Mouse (Mus musculus) lung, postnatal 25 days (tissue): ENCODE data around the gene Ripor3.

Experiments used
- DNase-seq: peaks from one replicate; pipeline ENCODE4 v3.0.0; 2022; ENCODE audit warnings: low spot score

Gene Ripor3

DNA sequence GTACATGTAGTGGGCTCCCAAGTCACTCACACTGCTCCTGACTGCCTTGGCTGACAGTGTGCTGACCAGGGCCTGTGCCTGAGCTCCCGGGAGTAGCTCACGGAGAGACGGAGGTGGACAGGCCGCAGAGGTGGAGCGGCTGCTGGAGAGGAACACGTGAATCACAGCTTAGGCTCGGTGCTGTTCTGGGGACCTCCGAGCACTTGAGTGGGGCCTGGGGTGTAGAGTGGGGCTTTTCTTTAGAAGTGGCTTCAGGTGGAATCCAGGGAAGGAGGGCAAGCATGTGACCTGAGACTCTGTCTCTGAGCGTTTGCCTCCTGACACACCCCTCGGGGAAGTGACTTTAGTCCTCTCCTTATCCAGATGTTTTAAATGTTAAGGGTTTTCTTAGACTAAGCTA, 56.6 kb downstream of the Ripor3 start:
- DNase-seq, result no peak

DNA sequence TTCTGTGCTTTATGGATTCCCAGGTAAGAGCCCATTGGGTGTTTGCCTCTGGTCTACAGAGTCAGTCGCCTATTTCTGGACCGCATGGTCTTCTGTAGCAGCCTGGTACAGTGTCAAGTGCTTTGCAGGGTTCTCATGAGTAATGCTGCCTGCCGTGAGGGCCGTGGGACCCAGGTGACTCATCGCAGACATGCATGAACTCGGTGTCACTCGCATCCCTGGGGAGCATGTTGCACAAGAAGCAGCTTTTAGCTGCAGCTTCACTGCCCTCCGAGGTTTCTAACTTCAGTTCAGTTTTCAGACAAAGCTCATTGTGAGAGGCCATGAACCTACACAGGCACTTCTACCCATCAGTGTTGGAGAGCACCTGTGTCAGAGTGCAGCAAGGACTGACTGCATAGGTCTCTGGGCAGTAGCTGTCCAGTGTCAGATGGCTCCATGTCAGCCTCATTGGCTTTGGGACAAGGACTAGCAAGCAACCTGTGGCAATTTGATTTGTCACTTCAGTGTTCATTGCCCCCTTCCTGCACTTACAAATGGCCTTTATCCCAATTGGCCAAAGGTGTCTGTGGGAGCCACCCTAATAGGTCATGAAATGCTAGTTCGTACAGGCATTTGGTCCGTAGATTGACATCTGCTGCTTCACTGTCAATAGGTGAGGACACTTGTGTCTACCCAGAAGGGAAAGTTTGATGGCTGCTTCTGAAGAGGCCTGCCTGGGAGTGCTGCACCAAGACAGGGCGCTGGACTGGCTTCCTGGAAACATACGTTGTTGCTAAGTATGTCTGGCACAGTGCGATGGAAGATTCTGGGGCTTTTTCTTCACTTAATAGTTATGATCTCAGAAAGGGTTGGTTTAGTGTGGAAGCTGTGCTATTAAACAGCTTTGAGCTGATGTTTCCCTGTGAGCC, 58.9 kb downstream of the Ripor3 start:
- no peak for DNase-seq

DNA sequence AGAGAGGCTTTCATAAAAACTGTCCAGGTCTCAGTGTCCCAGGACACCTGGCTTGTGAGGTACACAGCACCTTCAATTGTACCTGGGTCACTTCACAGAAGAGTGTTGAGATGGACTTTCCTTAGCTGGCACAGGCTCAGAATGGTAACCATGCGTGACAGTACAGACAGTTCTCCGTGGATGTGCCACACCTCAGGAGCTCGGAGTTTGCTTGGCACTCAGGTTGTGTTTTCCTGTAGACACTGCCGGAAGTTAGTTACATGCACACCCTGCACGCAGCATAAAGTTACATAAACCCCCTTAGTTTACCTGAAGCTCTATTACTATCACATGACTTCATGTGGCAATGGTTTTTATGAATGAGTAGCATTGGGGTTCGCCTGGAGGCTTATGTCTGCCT, 59.7 kb downstream of the Ripor3 start:
- DNase-seq, result no peak

DNA sequence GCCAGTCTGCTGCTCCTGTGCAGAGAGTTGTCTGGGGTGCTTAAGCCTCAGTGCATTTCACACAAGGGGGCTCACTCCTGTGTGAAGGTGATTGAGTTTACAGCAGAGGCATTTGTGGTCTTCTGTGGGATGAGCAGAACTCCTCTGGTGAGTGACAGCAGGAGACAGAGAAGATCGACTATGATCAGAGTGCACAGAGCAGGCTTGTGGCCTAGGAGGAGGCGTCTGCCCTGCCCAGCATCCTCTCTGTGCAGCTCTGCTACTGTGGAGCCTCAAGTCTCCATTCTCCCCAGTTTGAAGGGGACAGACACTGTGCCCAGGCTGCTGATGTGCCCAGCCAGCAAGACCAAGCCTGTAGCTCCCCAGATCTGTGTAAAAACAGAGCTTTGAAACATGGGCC, 60.6 kb downstream of the Ripor3 start:
- no peak for DNase-seq

DNA sequence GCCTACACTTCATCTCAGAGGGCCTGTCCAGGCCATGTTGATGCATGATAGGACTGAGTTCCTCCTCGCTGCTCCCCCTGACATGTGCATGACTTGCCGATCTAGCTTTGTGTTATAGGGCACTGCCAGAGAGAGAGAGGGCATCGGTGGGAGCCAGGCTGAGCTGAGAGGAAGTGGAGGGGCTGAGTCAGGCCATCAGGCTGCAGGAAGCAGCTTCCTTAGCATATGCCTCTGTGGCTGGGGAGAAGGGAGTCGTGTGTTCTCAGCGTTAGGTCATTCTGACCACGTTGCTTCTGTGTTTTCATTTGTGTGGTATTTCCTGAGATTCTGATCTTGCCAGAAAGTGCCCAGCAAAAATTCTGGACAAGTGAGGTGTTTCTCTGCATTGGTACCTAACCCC, 61.2 kb downstream of the Ripor3 start:
- no peak for DNase-seq

DNA sequence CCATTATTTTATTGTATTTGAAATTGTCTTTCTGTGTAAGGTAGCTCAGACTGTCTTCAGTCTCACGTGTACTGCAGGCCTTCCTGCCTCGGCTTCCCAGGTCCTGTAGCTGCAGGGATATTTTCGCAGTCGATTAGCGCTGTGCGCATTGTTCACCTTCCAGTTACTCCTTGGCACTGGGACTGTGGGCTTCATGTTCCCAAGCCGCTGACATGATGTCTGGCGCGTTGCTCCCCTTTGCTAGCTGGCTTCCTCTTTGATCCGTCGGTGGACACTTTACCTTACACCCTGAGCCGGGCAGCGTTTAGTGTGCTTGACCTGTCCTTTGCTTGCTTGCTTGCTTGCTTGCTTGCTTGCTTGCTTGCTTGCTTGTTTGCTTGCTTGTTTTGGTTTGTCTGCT, 61.9 kb downstream of the Ripor3 start:
- DNase-seq, result no peak

DNA sequence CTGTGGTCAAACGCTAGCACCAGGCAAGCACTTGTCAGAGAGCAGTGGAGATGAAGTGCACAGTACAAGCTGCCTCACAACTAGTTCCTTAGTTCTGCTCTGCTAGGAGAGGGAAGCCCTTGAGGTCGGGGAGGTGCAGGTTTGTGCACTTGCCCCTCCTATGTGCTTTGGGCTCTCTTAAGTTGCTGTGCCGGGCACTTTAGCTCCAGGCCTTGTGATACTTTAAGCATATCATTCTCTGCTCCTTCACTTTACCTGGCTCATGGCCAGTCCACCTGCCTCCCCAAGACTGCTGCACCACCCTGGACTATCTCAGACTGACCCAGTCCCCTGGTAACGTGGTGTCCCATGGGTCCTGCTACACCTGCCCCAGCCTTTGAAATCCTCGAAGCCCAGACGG, 62.4 kb downstream of the Ripor3 start:
- DNase-seq, result peak; percentile 83

DNA sequence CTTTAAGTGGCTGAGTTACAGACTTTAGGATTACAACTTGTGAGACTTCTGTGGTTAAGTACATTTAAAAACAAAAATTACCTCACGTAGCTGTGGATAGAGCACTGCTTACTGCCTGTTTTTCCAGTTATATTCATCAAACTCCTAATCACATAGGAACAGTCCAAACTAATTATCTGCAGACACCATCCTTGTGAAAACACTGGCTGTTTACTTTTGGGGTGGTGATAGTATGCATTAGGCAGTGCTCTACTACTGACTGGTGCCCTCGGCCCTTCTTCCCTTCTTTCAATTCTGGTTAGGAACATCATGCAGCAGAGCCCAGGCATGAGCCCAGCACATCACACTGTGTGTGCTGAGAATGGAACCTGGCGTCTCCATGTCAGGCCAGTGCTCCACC, 63.2 kb downstream of the Ripor3 start:
- no peak for DNase-seq

DNA sequence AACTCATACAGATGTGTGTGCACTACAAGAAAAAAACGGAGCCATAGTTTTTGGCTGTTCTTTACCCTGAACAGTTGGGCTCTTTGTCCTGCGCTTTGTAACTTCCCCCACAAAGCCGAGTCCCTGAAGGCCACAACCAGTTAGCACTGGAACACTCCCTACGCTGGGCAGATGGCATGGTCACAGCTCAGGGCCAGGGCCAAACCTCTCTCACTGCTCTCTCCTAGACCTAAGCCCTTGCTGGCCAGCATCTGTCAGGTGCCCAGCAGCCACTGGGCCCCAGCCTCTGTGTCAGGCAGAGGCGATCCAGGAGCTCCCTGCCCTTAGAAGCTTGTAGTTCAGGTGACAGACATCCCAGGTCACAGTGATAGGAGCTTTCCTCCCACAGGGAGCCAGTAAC, 65.0 kb downstream of the Ripor3 start:
- no peak for DNase-seq

DNA sequence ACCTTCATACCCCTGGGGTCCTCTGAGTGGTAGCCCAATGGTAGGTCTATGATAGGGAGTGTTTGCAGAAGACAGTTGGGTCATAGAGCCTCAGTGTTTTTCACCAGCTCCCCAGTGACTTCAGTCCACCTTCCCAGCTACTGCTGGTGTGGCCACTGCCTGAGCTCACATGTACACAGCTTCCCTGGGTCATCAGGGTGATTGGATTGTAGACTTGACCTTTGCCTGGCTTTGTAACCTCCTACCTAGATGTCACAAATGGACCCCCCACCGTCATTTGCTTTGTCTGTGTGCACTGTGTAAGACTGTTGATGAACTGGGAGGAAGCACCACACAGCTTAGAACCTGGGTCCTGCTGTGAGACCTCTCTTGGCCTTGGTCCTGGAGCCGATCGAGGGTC, 66.2 kb downstream of the Ripor3 start:
- DNase-seq, result no peak

DNA sequence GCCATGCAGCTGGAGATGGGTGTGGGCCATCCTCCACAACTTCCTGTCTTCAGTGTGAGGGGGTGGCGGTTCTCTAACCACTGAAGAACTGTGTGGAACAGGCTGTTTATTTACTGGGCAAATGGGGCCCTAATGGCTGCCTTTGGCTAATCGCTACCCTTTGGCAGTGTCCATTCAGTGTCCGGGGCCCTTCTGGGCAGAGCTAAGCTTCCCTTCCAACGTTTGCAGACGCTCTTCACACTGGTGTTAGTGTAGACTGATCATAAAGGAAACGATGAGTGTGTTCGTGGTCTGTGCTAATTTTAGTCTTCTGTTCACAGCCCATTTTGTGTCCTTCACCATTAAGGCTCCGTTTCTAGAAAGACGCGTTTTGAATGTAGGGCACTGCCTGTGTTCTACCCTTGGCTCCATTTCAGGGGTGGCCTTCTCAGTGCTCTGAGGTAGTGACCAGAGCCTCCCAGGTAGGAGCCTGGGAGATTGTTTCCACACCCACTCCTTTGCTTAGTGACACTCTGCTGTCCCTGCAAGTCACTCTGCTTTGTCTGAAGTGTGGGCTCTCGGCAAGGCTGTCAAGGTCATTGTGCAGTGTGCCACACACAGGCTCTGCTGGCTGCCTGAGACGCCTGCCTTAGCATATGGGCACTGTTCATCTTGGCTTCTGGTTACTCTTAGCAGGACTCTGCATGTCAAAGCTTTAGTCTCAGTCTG, 67.3 kb downstream of the Ripor3 start:
- peak; percentile 81 for DNase-seq

DNA sequence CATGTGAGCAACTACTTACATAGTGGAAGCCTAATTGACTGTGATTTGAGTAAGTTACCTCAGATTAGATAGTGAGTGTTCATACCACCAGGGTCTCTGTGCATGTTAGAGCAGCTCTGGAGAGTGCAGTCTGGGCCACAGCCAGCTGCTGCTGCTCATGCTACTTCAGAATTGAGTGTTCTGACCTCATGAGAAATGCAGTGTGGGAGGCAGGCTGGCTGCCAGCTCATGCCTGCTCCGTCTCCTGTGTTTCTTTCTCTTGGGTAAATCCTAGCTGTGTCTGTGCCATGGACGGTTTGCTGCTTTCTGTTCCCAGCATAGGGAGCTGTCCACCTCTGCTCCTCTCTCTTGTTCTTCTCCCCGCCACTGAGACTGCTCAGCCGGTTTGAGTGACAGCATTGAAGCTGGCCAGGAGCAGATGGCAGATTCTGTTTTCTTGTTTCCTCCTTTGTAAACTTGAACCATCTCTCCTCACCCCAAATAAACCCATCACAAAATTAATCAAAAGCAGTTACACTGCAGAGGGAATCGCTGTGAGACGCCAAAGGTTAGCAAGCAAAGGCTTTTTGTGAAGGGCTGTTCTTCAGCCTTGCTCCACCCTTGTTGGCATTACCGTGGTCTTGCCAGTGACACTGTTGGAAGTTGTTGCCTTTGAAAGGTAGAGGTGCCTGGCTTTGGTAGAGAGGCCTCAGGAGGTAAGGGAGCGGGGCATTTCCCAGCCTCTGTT, 68.1 kb downstream of the Ripor3 start:
- DNase-seq, result peak; percentile 86

DNA sequence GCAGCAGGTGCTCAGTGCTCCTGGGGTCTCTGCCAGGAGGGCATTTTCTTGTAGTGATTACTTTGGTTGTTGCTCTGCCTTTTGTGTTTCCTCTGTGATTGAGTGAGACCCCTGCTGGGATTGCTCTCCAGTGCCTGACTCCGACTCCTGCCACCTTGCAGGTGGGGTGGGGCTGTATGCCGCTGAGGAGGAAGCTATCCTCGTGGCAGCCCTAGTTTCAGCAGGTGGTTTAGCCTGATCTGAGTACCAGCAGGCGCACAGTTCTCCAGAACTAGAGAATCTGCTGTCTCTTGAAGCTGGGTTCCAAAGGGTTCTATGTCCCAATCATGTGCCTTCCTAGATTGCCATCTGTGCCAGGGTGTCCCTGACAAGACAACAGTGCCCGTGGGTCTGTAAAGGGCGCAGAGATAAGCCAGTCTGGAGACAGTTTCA, 68.7 kb downstream of the Ripor3 start:
- DNase-seq, result no peak

DNA sequence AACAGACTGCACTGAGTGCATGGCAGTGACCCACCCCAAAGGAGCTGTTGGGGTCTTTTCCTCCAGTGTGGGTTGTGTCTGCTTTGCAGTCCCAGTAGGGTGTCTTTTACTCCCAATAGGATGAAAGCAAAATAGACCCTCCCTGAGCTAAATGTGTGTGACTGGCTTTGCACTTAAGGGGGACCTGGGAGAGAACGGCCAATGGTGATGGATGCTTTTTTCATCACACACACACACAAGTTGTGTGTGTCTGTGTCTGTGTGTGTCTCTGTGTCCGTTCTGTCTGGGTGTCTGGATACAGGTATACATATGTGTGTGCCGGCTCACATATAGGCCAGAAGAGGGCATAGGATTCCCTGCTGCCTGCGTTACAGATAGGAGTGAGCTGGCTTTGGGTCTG, 69.1 kb downstream of the Ripor3 start:
- no peak for DNase-seq

DNA sequence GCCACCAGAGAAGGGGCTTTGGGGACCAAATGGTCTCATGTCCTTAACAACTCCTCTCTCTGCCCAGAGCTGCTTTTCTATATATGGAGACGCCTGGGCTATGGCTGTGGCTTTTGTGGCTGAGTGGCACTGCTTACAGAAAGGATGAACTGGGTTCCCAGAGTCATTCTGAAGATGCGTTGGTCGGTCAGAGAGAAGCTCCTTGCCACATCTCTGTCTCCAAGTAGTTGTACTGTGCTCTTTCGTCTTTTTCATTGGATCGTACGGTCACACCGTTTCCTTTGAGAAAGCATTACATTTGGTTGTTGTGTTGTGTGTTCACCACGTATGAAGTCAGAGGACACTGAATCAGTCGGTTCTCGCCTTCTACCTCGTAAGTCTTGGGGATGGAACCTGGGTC, 69.8 kb downstream of the Ripor3 start:
- DNase-seq, result no peak

DNA sequence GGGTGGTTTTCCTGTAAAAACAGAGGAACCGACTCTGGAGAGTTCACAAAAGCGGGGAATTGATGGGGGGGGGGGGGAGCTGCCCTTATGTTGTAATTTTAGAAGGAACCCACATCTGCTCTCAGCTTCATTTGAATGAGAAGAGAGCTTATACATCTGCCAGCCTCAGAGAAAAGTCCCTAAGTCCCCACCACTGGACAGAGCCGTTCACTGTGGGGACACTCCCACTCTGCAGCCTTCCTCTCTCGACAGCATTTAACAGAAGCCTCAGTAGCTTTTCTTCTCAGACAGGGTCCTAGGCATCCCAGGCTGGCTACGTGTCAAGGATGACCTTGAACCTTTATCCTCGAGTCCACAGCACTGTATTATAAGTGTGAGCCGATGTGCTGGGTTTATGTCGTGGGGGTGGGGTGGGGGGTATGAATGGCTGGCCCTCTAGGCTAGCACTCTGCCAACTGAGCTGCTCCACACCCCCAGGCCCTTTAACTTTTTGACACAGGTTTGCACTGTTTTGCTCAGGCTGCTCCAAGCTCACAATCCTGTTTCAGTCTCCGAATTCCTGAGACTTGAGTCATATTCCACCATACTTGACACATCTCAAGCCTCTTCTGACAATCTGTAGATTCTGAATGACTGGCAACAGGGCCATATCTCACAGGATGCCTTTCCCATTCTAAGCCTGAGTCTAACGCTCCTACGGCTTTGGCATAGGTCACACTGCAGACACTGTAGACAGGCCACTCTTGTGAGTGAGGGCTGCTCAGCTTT, 70.6 kb downstream of the Ripor3 start:
- no peak for DNase-seq

DNA sequence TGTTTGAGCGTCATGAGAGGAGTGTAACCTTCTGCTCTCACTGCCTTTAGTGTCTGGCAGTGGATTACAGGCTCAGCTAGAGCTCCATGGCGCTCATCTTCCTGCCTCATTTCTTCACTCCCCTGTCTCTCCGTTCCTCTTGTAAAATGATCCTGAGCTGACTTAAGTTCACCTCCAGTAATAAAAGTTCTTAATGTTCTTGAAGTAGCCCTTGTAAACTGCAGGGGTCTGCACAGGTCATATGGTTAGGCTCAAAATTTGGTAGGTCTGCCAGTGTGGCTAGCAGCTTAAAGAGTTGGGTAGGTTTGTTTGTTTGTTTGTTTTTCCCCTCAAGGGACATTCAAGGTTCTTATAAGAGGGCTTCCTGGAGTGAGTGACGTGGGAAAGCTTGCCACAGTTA, 71.2 kb downstream of the Ripor3 start:
- no peak for DNase-seq

DNA sequence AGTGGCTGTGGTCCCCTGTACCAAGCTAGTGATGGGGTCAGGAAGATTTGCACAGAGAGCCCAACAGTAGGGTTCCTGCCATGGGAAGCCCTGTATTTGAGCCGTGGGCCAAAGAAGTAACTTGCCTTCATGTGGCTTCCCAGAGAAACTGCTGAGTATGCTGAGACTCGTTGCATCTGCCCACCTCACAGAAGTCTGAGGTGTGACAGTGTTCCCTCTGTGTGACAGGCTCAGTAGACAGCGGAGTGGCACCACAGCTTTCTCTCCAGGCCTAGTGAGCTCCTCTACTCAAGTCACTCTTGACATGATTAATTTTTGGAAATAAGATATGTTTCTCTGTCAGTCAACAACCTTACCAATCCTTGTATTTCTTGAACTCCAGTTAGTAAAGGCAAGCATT, 71.6 kb downstream of the Ripor3 start:
- DNase-seq, result no peak

DNA sequence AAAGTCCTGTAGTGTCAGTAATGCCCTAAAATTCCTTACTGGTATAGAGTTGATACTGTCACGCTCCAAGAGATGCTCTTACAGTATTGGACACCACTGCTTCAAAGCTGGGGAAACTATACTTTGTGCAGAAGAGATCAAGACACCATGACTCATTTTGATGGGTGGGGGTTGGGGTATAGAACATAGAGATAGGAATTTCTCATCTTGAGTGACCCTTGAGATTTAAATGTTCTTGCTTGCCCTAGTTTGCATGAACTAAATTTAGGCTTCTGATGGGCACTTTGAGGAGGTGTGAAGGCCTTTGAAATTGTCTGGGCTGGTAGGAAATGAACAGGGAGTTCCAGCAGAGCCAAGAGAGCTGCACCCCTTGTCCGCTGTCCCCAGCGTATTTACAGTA, 74.5 kb downstream of the Ripor3 start:
- DNase-seq, result no peak

DNA sequence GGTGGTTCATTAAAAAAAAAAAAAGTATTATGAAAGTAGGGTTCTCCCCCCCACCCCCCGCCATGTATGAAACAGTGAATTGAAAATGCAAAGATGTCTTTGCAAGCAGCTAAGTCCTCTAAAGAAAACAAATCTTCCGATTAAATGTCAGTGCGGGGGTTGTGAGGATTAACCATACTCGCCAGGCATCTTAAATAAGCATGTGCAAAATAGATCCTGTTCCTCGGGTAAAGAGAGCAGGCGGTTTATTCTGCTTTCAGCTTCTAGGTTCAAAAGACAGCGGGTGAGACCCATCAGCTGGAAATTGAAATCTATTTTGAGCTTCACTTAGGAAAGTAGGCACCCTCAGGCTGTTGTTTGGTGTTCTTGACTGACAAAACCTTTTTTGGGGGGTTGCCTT, 77.0 kb downstream of the Ripor3 start:
- DNase-seq, result no peak

DNA sequence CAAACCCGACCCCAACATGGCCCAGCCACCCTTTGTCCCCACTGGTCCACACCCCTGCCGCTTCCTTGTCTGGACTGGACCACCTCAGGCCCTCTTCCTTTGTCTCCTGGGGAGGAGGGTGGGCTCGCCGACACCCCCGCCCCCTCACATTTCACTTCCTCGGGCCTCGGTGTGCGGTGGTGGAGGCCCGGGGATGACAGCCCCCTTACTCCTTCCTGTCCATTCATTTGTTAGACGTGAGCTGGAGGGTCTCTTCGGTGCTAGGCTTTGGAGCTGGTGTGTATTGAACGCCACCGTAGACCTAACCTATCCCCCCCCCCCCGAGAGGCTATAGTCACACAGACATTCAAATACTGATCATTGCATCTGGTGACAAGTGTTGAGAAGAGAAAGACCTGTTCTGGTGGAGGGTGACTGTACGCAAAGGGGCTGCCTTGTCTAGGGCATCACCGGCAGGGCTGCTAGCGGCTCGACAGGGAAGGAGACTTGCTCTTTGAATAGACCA, 77.6 kb downstream of the Ripor3 start:
- no peak for DNase-seq
